ENCODE assay signal across 13 mouse cellular contexts in the genomic region with DNA sequence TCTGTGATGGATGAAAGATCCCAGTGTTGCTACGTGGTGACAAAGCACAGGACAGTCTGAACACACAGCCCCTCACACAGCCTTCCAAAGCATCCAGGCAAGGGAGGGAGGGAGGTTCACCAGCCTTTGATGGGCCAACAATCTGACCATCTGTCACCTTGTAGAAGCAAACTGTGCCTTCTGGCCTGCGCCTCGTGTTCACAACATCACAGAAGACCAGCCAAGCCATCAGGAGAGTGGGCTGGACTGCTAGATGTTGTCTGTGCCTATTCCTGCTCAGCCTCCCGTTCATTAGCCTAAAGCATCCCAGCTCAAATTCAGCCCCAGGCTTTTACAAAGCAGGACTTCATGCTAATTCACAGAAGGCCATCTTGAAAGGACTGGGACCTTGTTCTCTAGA. TPM values are rescaled to one million over a fixed set of nuclear protein-coding genes. Genes with fewer than 3 reads are reported as not detected.
DNase-seq lines count a peak whose midpoint lies in the region; ATAC-seq and TF ChIP-seq lines count a peak whose summit lies in the region.
"Had no signal": no experiment of that assay in that cellular context is flagged by ENCODE, and none has a peak within 500 bp of the region (broad histone marks: within the 10 kb centered on the region; RNA-seq: fewer than 3 reads in every experiment).

No protein-coding gene starts in this region.

- no peak overlapping the region for H3K4me2 ChIP-seq in hindbrain, postnatal 0 days (ENCODE audit: low read depth, low read length)
- H3K4me2 ChIP-seq in hindbrain, embryonic 11.5 days (replicated peaks; ENCODE audit: low read depth, low read length), result no peak overlapping the region
- H3K4me2 ChIP-seq: embryonic facial prominence, embryonic 13.5 days; forebrain, embryonic 13.5 days; liver, embryonic 15.5 days had no signal

- TF ChIP-seq CTCF in hindbrain, postnatal 0 days (IDR thresholded peaks at IDR 0.05; ENCODE audit: low read depth), result no peak
- no peak for TF ChIP-seq CTCF in thymus, adult 2 months (IDR thresholded peaks at IDR 0.05; ENCODE audit: borderline replicate concordance, control insufficient read depth, extremely low read depth, insufficient read depth, low read length, poor library complexity)

- ATAC-seq in hindbrain, postnatal 0 days, result peak; percentile 72
- ATAC-seq in hindbrain, embryonic 11.5 days (ENCODE audit: low FRiP score), result no peak
- ATAC-seq: activated CD4-positive, CD25-positive, alpha-beta regulatory T cell, adult 4 months; forebrain, embryonic 13.5 days had no signal

- no peak for TF ChIP-seq POLR2A in thymus, adult 2 months (IDR thresholded peaks at IDR 0.05; ENCODE audit: control insufficient read depth, extremely low read depth, insufficient read depth, low read length, poor library complexity)

- H3K27ac ChIP-seq in hindbrain, postnatal 0 days, result no peak overlapping the region
- H3K27ac ChIP-seq in hindbrain, embryonic 11.5 days (ENCODE audit: low read depth, low read length), result no peak overlapping the region
- no peak overlapping the region for H3K27ac ChIP-seq in thymus, adult 2 months (ENCODE audit: control insufficient read depth, insufficient read depth, low read length)
- H3K27ac ChIP-seq: embryonic facial prominence, embryonic 13.5 days; forebrain, embryonic 13.5 days; limb, embryonic 10.5 days; liver, embryonic 15.5 days had no signal

- no peaks in the 10 kb centered on the region for H3K9me3 ChIP-seq in hindbrain, postnatal 0 days (ENCODE audit: low read length)
- H3K9me3 ChIP-seq in hindbrain, embryonic 11.5 days (ENCODE audit: control insufficient read depth, low read length), result no peaks in the 10 kb centered on the region
- H3K9me3 ChIP-seq: embryonic facial prominence, embryonic 13.5 days; forebrain, embryonic 13.5 days; limb, embryonic 10.5 days; liver, embryonic 15.5 days had no signal

- H3K4me1 ChIP-seq in hindbrain, postnatal 0 days (ENCODE audit: insufficient read depth, low read length), result no peaks in the 10 kb centered on the region
- H3K4me1 ChIP-seq in hindbrain, embryonic 11.5 days (replicated peaks; ENCODE audit: control insufficient read depth, insufficient read depth, low read length), result no peaks in the 10 kb centered on the region
- no peaks in the 10 kb centered on the region for H3K4me1 ChIP-seq in thymus, adult 2 months (replicated peaks; ENCODE audit: control insufficient read depth, insufficient read depth, low read length)
- H3K4me1 ChIP-seq: embryonic facial prominence, embryonic 13.5 days; forebrain, embryonic 13.5 days; limb, embryonic 10.5 days; liver, embryonic 15.5 days had no signal

- no peak overlapping the region for H3K9ac ChIP-seq in hindbrain, postnatal 0 days (replicated peaks; ENCODE audit: low read length)
- H3K9ac ChIP-seq in hindbrain, embryonic 11.5 days (ENCODE audit: low read depth, low read length), result no peak overlapping the region
- H3K9ac ChIP-seq: embryonic facial prominence, embryonic 13.5 days; forebrain, embryonic 13.5 days; liver, embryonic 15.5 days had no signal

- peak; percentile 63 for DNase-seq in hindbrain, postnatal 0 days (ENCODE audit: low spot score)
- no peak for DNase-seq in hindbrain, embryonic 11.5 days (ENCODE audit: low spot score)
- DNase-seq in cerebellum, adult 9-11 months, result peak; percentile 92
- DNase-seq in layer of hippocampus, postnatal 10 days (ENCODE audit: low spot score in 2 of 2), result peak; percentile 56 to 67
- DNase-seq in right cerebral cortex, postnatal 36 days (ENCODE audit: low spot score in 2 of 2), result peak; percentile 52 to 58
- no peak for DNase-seq in thymus, adult 18-20 months
- DNase-seq in thymus, adult 2 months, result no peak
- DNase-seq in embryo, embryonic 10.5 days (ENCODE audit: low spot score), result no peak

- no peaks in the 10 kb centered on the region for H3K27me3 ChIP-seq in hindbrain, postnatal 0 days (ENCODE audit: insufficient read depth, low read length)
- no peaks in the 10 kb centered on the region for H3K27me3 ChIP-seq in hindbrain, embryonic 11.5 days (ENCODE audit: control insufficient read depth, insufficient read depth, low read length)
- no peaks in the 10 kb centered on the region for H3K27me3 ChIP-seq in thymus, adult 2 months (ENCODE audit: control insufficient read depth, insufficient read depth, low read length)
- H3K27me3 ChIP-seq: embryonic facial prominence, embryonic 13.5 days; forebrain, embryonic 13.5 days; liver, embryonic 15.5 days had no signal

- H3K4me3 ChIP-seq in hindbrain, postnatal 0 days (ENCODE audit: low read length), result no peak overlapping the region
- no peak overlapping the region for H3K4me3 ChIP-seq in hindbrain, embryonic 11.5 days (ENCODE audit: low read depth, low read length)
- no peak overlapping the region for H3K4me3 ChIP-seq in thymus, adult 2 months (ENCODE audit: control insufficient read depth, insufficient read depth, low read length)
- H3K4me3 ChIP-seq: embryonic facial prominence, embryonic 13.5 days; forebrain, embryonic 13.5 days; limb, embryonic 10.5 days; liver, embryonic 15.5 days had no signal

- peaks cover 34% of the 10 kb centered on the region; the same call in 1 of the 2 replicates for H3K36me3 ChIP-seq in hindbrain, postnatal 0 days (ENCODE audit: insufficient read depth, low read length)
- H3K36me3 ChIP-seq in hindbrain, embryonic 11.5 days (ENCODE audit: control insufficient read depth, insufficient read depth, low read length), result no peaks in the 10 kb centered on the region
- peaks cover 14% of the 10 kb centered on the region for H3K36me3 ChIP-seq in thymus, adult 2 months (ENCODE audit: control insufficient read depth, insufficient read depth, low read length)
- H3K36me3 ChIP-seq: liver, embryonic 15.5 days had no signal

- WGBS in hindbrain, postnatal 0 days, result 59% methylated on average over 4 of the region's 4 CpGs
- 77% methylated on average over 4 of the region's 4 CpGs for WGBS in hindbrain, embryonic 11.5 days
- 85% methylated on average over 4 of the region's 4 CpGs for WGBS in thymus, adult 2 months

RNA-seq across cellular contexts. Expression of a gene that starts 27.5 kb away (rescaled TPM):
- total RNA-seq in hindbrain, postnatal 0 days (2014; rRNA removed), result 42.7 and 51.6 TPM in 2 replicates
- 22.8 and 25.5 TPM in 2 replicates for polyA plus RNA-seq in hindbrain, postnatal 0 days (2015; fragmentation: Nextera tagmentation; extraction: Ambion mirVana)
- polyA plus RNA-seq in hindbrain, embryonic 11.5 days (2014; fragmentation: Nextera tagmentation; extraction: Ambion mirVana), result 7.0 and 8.3 TPM in 2 replicates
- 10 to 100 TPM; 87.3 to 96.3 TPM for total RNA-seq in layer of hippocampus, postnatal 10 days (2021)
- 45.0 and 46.0 TPM in 2 replicates for polyA plus RNA-seq in thymus, adult 2 months (2012; rRNA removed)

Comparison
In these comparisons a context has a peak if more than half of its experiments do, and no peak if none do; other contexts are left out.
1. DNase-seq: peak in hindbrain, postnatal 0 days (single experiment), cerebellum, adult 9-11 months (single experiment), layer of hippocampus, postnatal 10 days (2 of 2) and right cerebral cortex, postnatal 36 days (2 of 2); none in hindbrain, embryonic 11.5 days (single experiment), thymus, adult 18-20 months (0 of 2), thymus, adult 2 months (single experiment) and embryo, embryonic 10.5 days (single experiment).